Mouse (Mus musculus) naive thymus-derived CD4-positive, alpha-beta T cell, adult 2 months (primary cell): ENCODE data around the gene Spata3.
"Not testable (repeated sequence)": the region's sequence is repeated elsewhere in the genome, so short reads cannot be mapped to it uniquely, and the experiment has no call there.

Experiments
- DNase-seq: peaks from one replicate; pipeline ENCODE4 v3.0.0-alpha.2; 2011; ENCODE audit warnings: low read depth

Gene Spata3

GRCm38 (mm10) chr1:86016516-86016915, at the start of gene Spata3:
Spata3 (plus strand) TSS chr1:86016816.
- DNase-seq, result no peak

- no peak for DNase-seq
Observed at GRCm38 (mm10) chr1:85969081-85969480, 47.5 kb upstream of the Spata3 start.

GRCm38 (mm10) chr1:85969519-85969918, 47.1 kb upstream of the Spata3 start:
- DNase-seq, result no peak

GRCm38 (mm10) chr1:85971070-85971469, 45.5 kb upstream of the Spata3 start:
- DNase-seq, result no peak

- DNase-seq, result no peak
Observed at GRCm38 (mm10) chr1:85972341-85972740, 44.3 kb upstream of the Spata3 start.

- DNase-seq, result no peak
Observed at GRCm38 (mm10) chr1:85973468-85973877, 43.1 kb upstream of the Spata3 start.

GRCm38 (mm10) chr1:85977709-85978108, 38.9 kb upstream of the Spata3 start:
- no peak for DNase-seq

- no peak for DNase-seq
Observed at GRCm38 (mm10) chr1:85981738-85982357, 34.8 kb upstream of the Spata3 start.

- no peak for DNase-seq
Observed at GRCm38 (mm10) chr1:85985784-85986183, 30.8 kb upstream of the Spata3 start.

- DNase-seq, result no peak
Observed at GRCm38 (mm10) chr1:85988351-85988750, 28.3 kb upstream of the Spata3 start.

GRCm38 (mm10) chr1:85988882-85989281, 27.7 kb upstream of the Spata3 start:
- not testable (repeated sequence) for DNase-seq

- no peak for DNase-seq
Observed at GRCm38 (mm10) chr1:85992175-85992574, 24.4 kb upstream of the Spata3 start.

GRCm38 (mm10) chr1:85993541-85993940, 23.1 kb upstream of the Spata3 start:
- DNase-seq, result no peak

GRCm38 (mm10) chr1:85997221-85997620, 19.4 kb upstream of the Spata3 start:
- DNase-seq, result no peak

GRCm38 (mm10) chr1:85998012-85998411, 18.6 kb upstream of the Spata3 start:
- peak; percentile 60 for DNase-seq

GRCm38 (mm10) chr1:85999853-86000570, 16.6 kb upstream of the Spata3 start:
- DNase-seq, result peak; percentile 28

GRCm38 (mm10) chr1:86005540-86005939, 11.1 kb upstream of the Spata3 start:
- DNase-seq, result peak; percentile 55

GRCm38 (mm10) chr1:86006040-86006439, 10.6 kb upstream of the Spata3 start:
- DNase-seq, result no peak

GRCm38 (mm10) chr1:86007778-86008177, 8.8 kb upstream of the Spata3 start:
- DNase-seq, result peak; percentile 91

- not testable (repeated sequence) for DNase-seq
Observed at GRCm38 (mm10) chr1:86015758-86016157, 858 bp upstream of the Spata3 start.

- peak; percentile 60 for DNase-seq
Observed at GRCm38 (mm10) chr1:86018235-86019055, 1.8 kb downstream of the Spata3 start.

- peak; percentile 32 for DNase-seq
Observed at GRCm38 (mm10) chr1:86021365-86021989, 4.9 kb downstream of the Spata3 start.
